Mouse (Mus musculus): ENCODE data around the gene Wdr35. TPM values are rescaled to one million over a fixed set of nuclear protein-coding genes. Genes with fewer than 3 reads are reported as not detected.

Gene Wdr35
- total and polyA plus RNA-seq, 3 experiments = 5.9 to 8.8 (median 7.4) TPM

GRCm38 (mm10) chr12:9020986-9021385, 47.3 kb downstream of the Wdr35 start:
- H3K4me3 ChIP-seq (replicated peaks in 1 of 3; ENCODE audit: low read depth in 2 of 3, low read length in 2 of 3, poor library complexity in 1 of 3) = no peak overlapping the region
- no peak overlapping the region for H3K27ac ChIP-seq (ENCODE audit: insufficient read depth, low read depth)
- H3K79me2 ChIP-seq (replicated peaks; ENCODE audit: control insufficient read depth, extremely low read depth, insufficient read depth, poor library complexity, severe bottlenecking) = no peaks in the 10 kb centered on the region
- H3K4me1 ChIP-seq (ENCODE audit: control insufficient read depth in 1 of 2, insufficient read depth in 2 of 2) = no peaks in the 10 kb centered on the region
- H3K27me3 ChIP-seq (replicated peaks) = no peaks in the 10 kb centered on the region
- no peak overlapping the region for H3K4me2 ChIP-seq (ENCODE audit: insufficient read depth, low read depth, poor library complexity, severe bottlenecking)
- in situ Hi-C loops (cut with MboI; ENCODE audit: low pct_ligation_motif_present, low pct_unique_long_range_greater_than_20kb, low sequenced_read_pairs) (loop anchor here (25.0 kb wide), 2 partner anchors 484 to 709 kb away; partner anchors contain the start of genes Gdf7 and Hs1bp3), dilution Hi-C loops (cut with MboI; ENCODE audit: extremely low pct_ligation_motif_present, extremely low pct_unique_long_range_greater_than_20kb, low sequenced_read_pairs) (no loop called here)
- H3K9me3 ChIP-seq (replicated peaks; ENCODE audit: low read length) = no peaks in the 10 kb centered on the region
- TF ChIP-seq MAFK (IDR thresholded peaks at IDR 0.05; ENCODE audit: insufficient replicate concordance, low read length) (no peak), UBTF (IDR thresholded peaks at IDR 0.05; ENCODE audit: low read depth, low read length) (no peak), NRF1 (IDR thresholded peaks at IDR 0.05; ENCODE audit: low read depth, low read length) (no peak), SIN3A (IDR thresholded peaks at IDR 0.05; ENCODE audit: low read length) (no peak), TCF12 (IDR thresholded peaks at IDR 0.05; ENCODE audit: low read depth, low read length) (no peak), USF2 (conservative IDR thresholded peaks at IDR 0.05; ENCODE audit: low read depth, low read length) (no peak), HCFC1 (IDR thresholded peaks at IDR 0.05; ENCODE audit: low read depth, low read length) (no peak), CTCF (conservative IDR thresholded peaks at IDR 0.05 in 1 of 2, IDR thresholded peaks at IDR 0.05 in 1 of 2; ENCODE audit: low read depth in 2 of 2, low read length in 2 of 2) (no peak), ZNF384 (IDR thresholded peaks at IDR 0.05; ENCODE audit: low read depth, low read length) (no peak), JUN (IDR thresholded peaks at IDR 0.05; ENCODE audit: insufficient read depth, low read depth, low read length) (no peak), MAZ (IDR thresholded peaks at IDR 0.05; ENCODE audit: low read depth, low read length) (no peak), E2F4 (IDR thresholded peaks at IDR 0.05; ENCODE audit: insufficient replicate concordance, low read depth, low read length) (no peak)
- H3K36me3 ChIP-seq (replicated peaks in 1 of 2; ENCODE audit: control insufficient read depth in 1 of 2, insufficient read depth in 1 of 2, low read length in 1 of 2) = peaks cover 0 to 28% of the 10 kb centered on the region in 2 experiments
- no peak for DNase-seq (ENCODE audit: extremely low read depth)
- H3K9ac ChIP-seq (ENCODE audit: insufficient read depth, low read depth) = no peak overlapping the region

DNA sequence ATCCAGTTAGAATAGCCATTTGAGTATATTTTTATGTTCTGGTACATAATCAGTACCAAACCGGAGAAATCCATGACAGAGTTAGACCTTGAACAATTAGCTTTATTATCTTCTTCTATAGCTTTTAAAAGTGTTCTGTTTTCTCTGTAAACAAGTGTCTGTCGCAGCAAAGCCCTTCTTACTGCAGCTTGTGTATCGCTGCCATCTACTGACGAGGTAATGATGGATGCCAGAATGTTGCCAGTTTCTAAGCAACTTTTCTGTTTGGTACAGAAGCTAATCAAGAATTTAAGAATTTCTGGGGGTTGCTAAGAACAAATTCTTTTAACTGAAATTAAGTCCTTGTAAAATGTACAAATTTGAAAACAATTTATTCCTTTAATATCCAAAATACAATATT, 49.3 kb downstream of the Wdr35 start:
- DNase-seq (ENCODE audit: extremely low read depth) = no peak
- no peak overlapping the region for H3K4me2 ChIP-seq (ENCODE audit: insufficient read depth, low read depth, poor library complexity, severe bottlenecking)
- no peaks in the 10 kb centered on the region for H3K27me3 ChIP-seq (replicated peaks)
- H3K79me2 ChIP-seq (replicated peaks; ENCODE audit: control insufficient read depth, extremely low read depth, insufficient read depth, poor library complexity, severe bottlenecking) = no peaks in the 10 kb centered on the region
- no peak overlapping the region for H3K27ac ChIP-seq (ENCODE audit: insufficient read depth, low read depth)
- in situ Hi-C loops (cut with MboI; ENCODE audit: low pct_ligation_motif_present, low pct_unique_long_range_greater_than_20kb, low sequenced_read_pairs) = loop anchor here (25.0 kb wide), 2 partner anchors 486 to 711 kb away; partner anchors contain the start of genes Gdf7 and Hs1bp3
- H3K4me1 ChIP-seq (ENCODE audit: control insufficient read depth in 1 of 2, insufficient read depth in 2 of 2) = no peaks in the 10 kb centered on the region
- dilution Hi-C loops (cut with MboI; ENCODE audit: extremely low pct_ligation_motif_present, extremely low pct_unique_long_range_greater_than_20kb, low sequenced_read_pairs) = no loop called here
- H3K9me3 ChIP-seq (replicated peaks; ENCODE audit: low read length) = no peaks in the 10 kb centered on the region
- no peak overlapping the region for H3K4me3 ChIP-seq (replicated peaks in 1 of 3; ENCODE audit: low read depth in 2 of 3, low read length in 2 of 3, poor library complexity in 1 of 3)
- peaks cover 0 to 23% of the 10 kb centered on the region in 2 experiments for H3K36me3 ChIP-seq (replicated peaks in 1 of 2; ENCODE audit: control insufficient read depth in 1 of 2, insufficient read depth in 1 of 2, low read length in 1 of 2)
- TF ChIP-seq UBTF (IDR thresholded peaks at IDR 0.05; ENCODE audit: low read depth, low read length) (no peak), RCOR1 (conservative IDR thresholded peaks at IDR 0.05; ENCODE audit: low read depth, low read length) (no peak), ZC3H11A (IDR thresholded peaks at IDR 0.05; ENCODE audit: low read depth, low read length) (no peak), ZKSCAN1 (IDR thresholded peaks at IDR 0.05; ENCODE audit: borderline replicate concordance, low read depth, low read length) (no peak), ZMIZ1 (IDR thresholded peaks at IDR 0.05; ENCODE audit: low read depth, low read length) (no peak), CTCF (conservative IDR thresholded peaks at IDR 0.05 in 1 of 2, IDR thresholded peaks at IDR 0.05 in 1 of 2; ENCODE audit: low read depth in 2 of 2, low read length in 2 of 2) (peak in 1 of 2 experiments; percentile 62; a peak in 2 of 4 replicates), IRF4 (IDR thresholded peaks at IDR 0.05; ENCODE audit: low read depth, low read length) (no peak), RAD21 (IDR thresholded peaks at IDR 0.05; ENCODE audit: low read depth, low read length) (peak; percentile 70), GABPA (IDR thresholded peaks at IDR 0.05; ENCODE audit: insufficient replicate concordance, low read depth, low read length) (no peak), MAFK (IDR thresholded peaks at IDR 0.05; ENCODE audit: insufficient replicate concordance, low read length) (no peak), ETS1 (conservative IDR thresholded peaks at IDR 0.05; ENCODE audit: low read depth, low read length) (no peak), KAT2A (IDR thresholded peaks at IDR 0.05; ENCODE audit: insufficient replicate concordance, low read length) (no peak), ZNF384 (IDR thresholded peaks at IDR 0.05; ENCODE audit: low read depth, low read length) (no peak), SMC3 (IDR thresholded peaks at IDR 0.05; ENCODE audit: low read depth, low read length) (peak; percentile 36)
- H3K9ac ChIP-seq (ENCODE audit: insufficient read depth, low read depth) = no peak overlapping the region

Data from CH12.LX (cell line).